Mouse (Mus musculus): ENCODE data around the gene Gm13693. TPM values are rescaled to one million over a fixed set of nuclear protein-coding genes. Genes with fewer than 3 reads are reported as not detected.
"Not testable (repeated sequence)": the region's sequence is repeated elsewhere in the genome, so short reads cannot be mapped to it uniquely, and the experiment has no call there.

The Gm13693 gene
- polyA plus RNA-seq, 1 experiment from 2014 or later, result not detected

GRCm38 (mm10) chr2:83984443-83984842, 23.1 kb downstream of the Gm13693 start, which contains the start of gene Gm13697:
Gene Gm13697, plus strand, starts transcription at chr2:83984743.
- H3K27ac ChIP-seq (ENCODE audit: low read depth, low read length); H3K4me3 ChIP-seq (ENCODE audit: low read depth, low read length); H3K9ac ChIP-seq (ENCODE audit: low read depth, low read length); H3K36me3 ChIP-seq (ENCODE audit: control insufficient read depth, insufficient read depth, low read length); H3K27me3 ChIP-seq (ENCODE audit: control insufficient read depth, insufficient read depth, low read length); H3K4me1 ChIP-seq (ENCODE audit: control insufficient read depth, insufficient read depth, low read length); H3K4me2 ChIP-seq; H3K9me3 ChIP-seq (replicated peaks; ENCODE audit: control insufficient read depth, low read length); ATAC-seq (replicated peaks; ENCODE audit: insufficient number of reproducible peaks, low FRiP score, low TSS enrichment): not testable (repeated sequence)
- WGBS (ENCODE audit: insufficient replicate concordance), result no CpG with 5 or more reads among the region's 6 CpGs

DNA sequence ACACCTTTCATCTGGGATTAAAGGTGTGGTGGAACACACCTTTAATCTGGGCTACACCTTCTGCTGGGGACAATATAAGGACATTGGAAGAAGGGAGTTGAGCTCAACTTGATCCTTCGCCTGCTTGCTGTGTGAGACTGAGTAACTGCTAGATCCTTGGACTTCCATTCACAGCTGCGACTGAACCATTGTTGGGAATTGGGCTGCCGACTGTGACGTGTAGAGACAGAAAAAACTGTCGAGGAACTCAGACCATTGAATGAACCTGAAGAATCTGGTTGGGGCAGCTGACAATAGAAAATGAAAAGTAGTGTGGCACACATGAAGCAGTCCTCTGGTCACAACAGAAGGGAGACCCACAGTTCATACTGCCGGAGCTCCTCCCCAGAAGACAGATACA, 28.9 kb downstream of the Gm13693 start, which contains the start of gene Gm13691:
Gene Gm13691, plus strand, starts transcription at position 301 of the 400 bp plus-strand sequence.
- not testable (repeated sequence) for H3K4me3 ChIP-seq (ENCODE audit: low read depth, low read length); H3K4me2 ChIP-seq; ATAC-seq (replicated peaks; ENCODE audit: insufficient number of reproducible peaks, low FRiP score, low TSS enrichment); H3K4me1 ChIP-seq (ENCODE audit: control insufficient read depth, insufficient read depth, low read length); H3K27ac ChIP-seq (ENCODE audit: low read depth, low read length); H3K9ac ChIP-seq (ENCODE audit: low read depth, low read length); H3K27me3 ChIP-seq (ENCODE audit: control insufficient read depth, insufficient read depth, low read length); H3K36me3 ChIP-seq (ENCODE audit: control insufficient read depth, insufficient read depth, low read length); H3K9me3 ChIP-seq (replicated peaks; ENCODE audit: control insufficient read depth, low read length)
- no CpG with 5 or more reads among the region's 6 CpGs for WGBS (ENCODE audit: insufficient replicate concordance)

DNA sequence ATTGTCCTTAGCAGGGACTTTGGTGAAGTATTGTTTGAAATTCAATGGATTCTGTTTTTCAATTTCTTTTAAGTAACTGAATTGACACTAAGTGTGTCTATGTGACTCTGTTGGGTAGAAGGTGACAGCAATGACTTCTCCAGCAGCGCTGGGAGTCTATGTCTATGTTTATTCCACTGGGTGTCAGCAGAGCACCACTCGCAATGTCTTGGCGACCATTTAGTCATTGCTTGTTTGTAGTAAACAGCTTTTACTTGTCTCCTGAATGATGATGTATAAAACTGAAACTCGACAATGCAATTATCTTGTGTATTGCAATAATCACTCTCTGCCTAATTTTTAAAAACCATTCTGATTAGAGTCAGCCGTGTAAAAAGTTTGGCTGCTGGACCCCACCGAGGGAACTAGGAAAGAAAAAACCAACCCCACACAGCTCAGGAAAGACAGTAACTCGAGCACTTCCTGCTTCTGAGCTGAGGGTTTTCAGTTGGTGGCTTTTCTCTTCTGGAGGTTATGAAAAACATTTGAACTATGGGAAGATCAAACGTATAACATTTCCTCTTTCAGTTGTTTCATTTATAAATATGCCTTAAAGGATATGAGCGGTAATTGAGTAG, 32.4 kb downstream of the Gm13693 start:
- not testable (repeated sequence) for H3K4me1 ChIP-seq (ENCODE audit: control insufficient read depth, insufficient read depth, low read length); ATAC-seq (replicated peaks; ENCODE audit: insufficient number of reproducible peaks, low FRiP score, low TSS enrichment); H3K9me3 ChIP-seq (replicated peaks; ENCODE audit: control insufficient read depth, low read length); H3K4me3 ChIP-seq (ENCODE audit: low read depth, low read length); H3K27me3 ChIP-seq (ENCODE audit: control insufficient read depth, insufficient read depth, low read length); H3K36me3 ChIP-seq (ENCODE audit: control insufficient read depth, insufficient read depth, low read length); H3K4me2 ChIP-seq; H3K9ac ChIP-seq (ENCODE audit: low read depth, low read length); H3K27ac ChIP-seq (ENCODE audit: low read depth, low read length)
- 40% methylated on average over 7 of the region's 9 CpGs for WGBS (ENCODE audit: insufficient replicate concordance)

DNA sequence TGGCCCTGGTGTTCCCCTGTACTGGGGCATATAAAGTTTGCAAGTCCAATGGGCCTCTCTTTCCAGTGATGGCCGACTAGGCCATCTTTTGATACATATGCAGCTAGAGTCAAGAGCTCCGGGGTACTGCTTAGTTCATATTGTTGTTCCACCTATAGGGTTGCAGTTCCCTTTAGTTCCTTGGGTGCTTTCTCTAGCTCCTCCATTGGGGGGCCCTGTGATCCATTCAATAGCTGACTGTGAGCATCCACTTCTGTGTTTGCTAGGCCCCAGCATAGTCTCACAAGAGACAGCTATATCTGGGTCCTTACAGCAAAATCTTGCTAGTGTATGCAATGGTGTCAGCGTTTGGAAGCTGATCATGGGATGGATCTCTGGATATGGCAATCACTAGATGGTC, 33.2 kb downstream of the Gm13693 start:
- H3K9me3 ChIP-seq (replicated peaks; ENCODE audit: control insufficient read depth, low read length); H3K27me3 ChIP-seq (ENCODE audit: control insufficient read depth, insufficient read depth, low read length); ATAC-seq (replicated peaks; ENCODE audit: insufficient number of reproducible peaks, low FRiP score, low TSS enrichment); H3K36me3 ChIP-seq (ENCODE audit: control insufficient read depth, insufficient read depth, low read length); H3K4me1 ChIP-seq (ENCODE audit: control insufficient read depth, insufficient read depth, low read length); H3K4me2 ChIP-seq; H3K9ac ChIP-seq (ENCODE audit: low read depth, low read length); H3K27ac ChIP-seq (ENCODE audit: low read depth, low read length); H3K4me3 ChIP-seq (ENCODE audit: low read depth, low read length): not testable (repeated sequence)
- no CpG with 5 or more reads among the region's 3 CpGs for WGBS (ENCODE audit: insufficient replicate concordance)

DNA sequence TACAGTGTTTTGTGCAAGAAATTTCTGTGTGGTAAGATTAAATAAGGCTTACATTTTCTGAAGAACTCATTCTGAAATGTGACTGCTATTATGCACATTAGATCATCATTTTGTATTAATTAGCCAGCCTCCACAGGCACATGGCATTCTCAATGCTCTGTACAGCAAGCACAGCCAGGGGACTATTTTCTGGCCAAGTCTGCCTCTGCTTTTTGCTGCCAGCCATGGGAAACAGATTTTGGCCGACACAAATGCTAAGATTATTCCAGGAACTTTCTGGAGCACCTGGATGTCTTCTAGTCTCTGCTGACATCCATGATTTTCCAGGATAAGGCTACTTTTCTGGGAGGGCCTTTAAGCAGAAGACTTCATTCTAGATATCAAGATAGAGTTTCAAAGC, 47.6 kb downstream of the Gm13693 start:
- Histone ChIP-seq H3K36me3 (ENCODE audit: control insufficient read depth, insufficient read depth, low read length) (no peaks in the 10 kb centered on the region), H3K4me1 (ENCODE audit: control insufficient read depth, insufficient read depth, low read length) (no peaks in the 10 kb centered on the region), H3K27ac (ENCODE audit: low read depth, low read length) (no peak overlapping the region), H3K4me3 (ENCODE audit: low read depth, low read length) (no peak overlapping the region), H3K4me2 (no peak overlapping the region), H3K9me3 (replicated peaks; ENCODE audit: control insufficient read depth, low read length) (no peaks in the 10 kb centered on the region), H3K9ac (ENCODE audit: low read depth, low read length) (no peak overlapping the region), H3K27me3 (ENCODE audit: control insufficient read depth, insufficient read depth, low read length) (no peaks in the 10 kb centered on the region)
- 50% methylated on average over 1 of the region's 1 CpGs for WGBS (ENCODE audit: insufficient replicate concordance)
- no peak for ATAC-seq (replicated peaks; ENCODE audit: insufficient number of reproducible peaks, low FRiP score, low TSS enrichment)

DNA sequence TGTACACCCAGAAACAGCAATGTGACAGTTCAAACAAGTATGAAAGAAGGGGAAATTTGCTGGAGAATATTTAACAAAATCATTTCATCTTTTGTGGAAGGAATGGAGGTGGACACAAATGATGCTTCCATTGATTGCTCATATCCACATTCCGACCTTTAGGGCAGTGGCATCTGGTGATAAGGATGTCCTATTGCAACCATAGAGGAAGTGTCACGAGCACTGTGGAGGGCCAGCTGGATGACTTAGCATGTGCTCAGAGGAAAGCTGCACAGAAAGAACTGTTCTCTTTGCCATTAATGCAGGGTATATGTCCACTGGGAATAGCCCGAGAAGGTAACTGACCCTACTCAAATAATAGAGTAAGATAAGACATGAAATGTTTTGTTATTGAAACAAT, 48.5 kb downstream of the Gm13693 start:
- no peak overlapping the region for H3K27ac ChIP-seq (ENCODE audit: low read depth, low read length)
- H3K4me2 ChIP-seq, result no peak overlapping the region
- H3K4me1 ChIP-seq (ENCODE audit: control insufficient read depth, insufficient read depth, low read length), result no peaks in the 10 kb centered on the region
- H3K9ac ChIP-seq (ENCODE audit: low read depth, low read length), result no peak overlapping the region
- WGBS (ENCODE audit: insufficient replicate concordance), result 45% methylated on average over 3 of the region's 3 CpGs
- no peaks in the 10 kb centered on the region for H3K36me3 ChIP-seq (ENCODE audit: control insufficient read depth, insufficient read depth, low read length)
- no peak for ATAC-seq (replicated peaks; ENCODE audit: insufficient number of reproducible peaks, low FRiP score, low TSS enrichment)
- no peaks in the 10 kb centered on the region for H3K9me3 ChIP-seq (replicated peaks; ENCODE audit: control insufficient read depth, low read length)
- no peaks in the 10 kb centered on the region for H3K27me3 ChIP-seq (ENCODE audit: control insufficient read depth, insufficient read depth, low read length)
- H3K4me3 ChIP-seq (ENCODE audit: low read depth, low read length), result no peak overlapping the region

Other genes with a start within 250 kb of the Gm13693 start
- 75.9 and 87.7 TPM in 2 replicates for gene Itgav, start 237.1 kb upstream of the Gm13693 start, polyA plus RNA-seq (2014; fragmentation: Nextera tagmentation; extraction: Ambion mirVana)
- gene Fam171b, start 148.9 kb upstream of the Gm13693 start, polyA plus RNA-seq (2014; fragmentation: Nextera tagmentation; extraction: Ambion mirVana), result 2.8 and 4.0 TPM in 2 replicates
- not detected in 2 replicates for gene Zswim2, start 20.3 kb upstream of the Gm13693 start, polyA plus RNA-seq (2014; fragmentation: Nextera tagmentation; extraction: Ambion mirVana)
- gene Gm13698, start 5.8 kb upstream of the Gm13693 start, polyA plus RNA-seq (2014; fragmentation: Nextera tagmentation; extraction: Ambion mirVana), result not detected in 2 replicates
- not detected in 2 replicates for gene Gm13695, start 5.8 kb downstream of the Gm13693 start, polyA plus RNA-seq (2014; fragmentation: Nextera tagmentation; extraction: Ambion mirVana)
- gene Gm13696, start 11.6 kb downstream of the Gm13693 start, polyA plus RNA-seq (2014; fragmentation: Nextera tagmentation; extraction: Ambion mirVana), result not detected in 2 replicates
- gene Gm13694, start 17.4 kb downstream of the Gm13693 start, polyA plus RNA-seq (2014; fragmentation: Nextera tagmentation; extraction: Ambion mirVana), result not detected in 2 replicates
- not detected in 2 replicates for gene Gm13697, start 23.2 kb downstream of the Gm13693 start, polyA plus RNA-seq (2014; fragmentation: Nextera tagmentation; extraction: Ambion mirVana)
- gene Gm13691, start 29.1 kb downstream of the Gm13693 start, polyA plus RNA-seq (2014; fragmentation: Nextera tagmentation; extraction: Ambion mirVana), result not detected in 2 replicates